Mouse (Mus musculus) neural tube, embryonic 14.5 days (tissue): ENCODE data around the gene Rps5. TPM values are rescaled to one million over a fixed set of nuclear protein-coding genes. Genes with fewer than 3 reads are reported as not detected.
"Not testable (repeated sequence)": the region's sequence is repeated elsewhere in the genome, so short reads cannot be mapped to it uniquely, and the experiment has no call there.

Source experiments
- ATAC-seq: fragments of 200-750 bp; cut with Nextera tagmentation; 2 replicates; pipeline ENCODE4 v1.8.0; 2017; ENCODE audit warnings: low read depth, mild to moderate bottlenecking, moderate TSS enrichment, moderate library complexity
- H3K27ac ChIP-seq: fragments of 300-500 bp; sonication (generic); 2 replicates; pipeline ENCODE4 v1.5.1; 2014; ENCODE audit warnings: low read depth, mild to moderate bottlenecking, control low read depth, low read length, moderate library complexity, mixed read lengths
- H3K27me3 ChIP-seq: fragments of 300-500 bp; sonication (generic); 2 replicates; pipeline ENCODE4 v1.6.1; 2014; ENCODE audit warnings: low read length; ENCODE audit not compliant: control insufficient read depth, insufficient read depth
- H3K36me3 ChIP-seq: fragments of 300-500 bp; sonication (generic); 2 replicates; pipeline ENCODE4 v1.6.1; 2014; ENCODE audit warnings: low read length, mixed read lengths; ENCODE audit not compliant: control insufficient read depth, insufficient read depth
- H3K4me1 ChIP-seq: fragments of 300-500 bp; sonication (generic); 2 replicates; pipeline ENCODE4 v1.6.1; 2014; ENCODE audit warnings: low read length; ENCODE audit not compliant: control insufficient read depth, insufficient read depth
- H3K4me2 ChIP-seq: fragments of 300-500 bp; sonication (generic); 2 replicates; pipeline ENCODE4 v1.6.1; 2014; ENCODE audit warnings: mild to moderate bottlenecking, low read depth, low read length, control low read depth
- H3K4me3 ChIP-seq: fragments of 300-500 bp; sonication (generic); 2 replicates; pipeline ENCODE4 v1.5.1; 2014; ENCODE audit warnings: low read depth, low read length, control low read depth, mixed read lengths
- H3K9ac ChIP-seq: fragments of 300-500 bp; sonication (generic); replicated peaks from 2 replicates; pipeline ENCODE4 v1.6.1; 2014; ENCODE audit warnings: low read depth, mild to moderate bottlenecking, control low read depth, low read length, mixed read lengths
- H3K9me3 ChIP-seq: fragments of 300-500 bp; sonication (generic); 2 replicates; pipeline ENCODE4 v1.6.1; 2016; ENCODE audit warnings: low read length; ENCODE audit not compliant: control insufficient read depth
- WGBS: fragments of 180-500 bp; shearing (Covaris S2); extraction: QIAGEN DNeasy Blood & Tissue Kit; methylation state at CpG from one replicate; pipeline ENCODE4 v1.1.7; 2014; 5-methylcytosine and 5-hydroxymethylcytosine counted together
- polyA plus RNA-seq: library from polyadenylated mRNA; unstranded; fragments of >200 nt; fragmentation: Nextera tagmentation; extraction: Ambion mirVana; gene quantifications from 2 replicates; pipeline ENCODE4 v1.2.1, GENCODE M21; 2014

The Rps5 gene
- polyA plus RNA-seq, 1 experiment from 2014 or later = 695 TPM

GRCm38 (mm10) chr7:12921318-12921704 lies 779 bp upstream of the Rps5 start:
- ATAC-seq = peak; percentile 19
- Histone ChIP-seq H3K27ac (peak overlapping the region; percentile 85), H3K27me3 (peaks cover 3% of the 10 kb centered on the region; the same call in 1 of the 2 replicates), H3K9ac (peak overlapping the region; percentile 65), H3K36me3 (peaks cover 19% of the 10 kb centered on the region), H3K4me3 (peak overlapping the region; percentile 94), H3K4me2 (peak overlapping the region; percentile 79), H3K4me1 (peaks cover 9% of the 10 kb centered on the region), H3K9me3 (no peaks in the 10 kb centered on the region)
- 0% methylated on average over 3 of the region's 3 CpGs for WGBS

- Histone ChIP-seq H3K9ac (peak overlapping the region; percentile 86), H3K9me3 (no peaks in the 10 kb centered on the region), H3K27ac (no peak overlapping the region), H3K36me3 (peaks cover 28% of the 10 kb centered on the region), H3K4me1 (peaks cover 9% of the 10 kb centered on the region), H3K4me3 (peak overlapping the region; percentile 94), H3K27me3 (peaks cover 11% of the 10 kb centered on the region), H3K4me2 (peak overlapping the region; percentile 79)
- no peak for ATAC-seq
- WGBS = 5% methylated on average over 8 of the region's 8 CpGs
Observed at GRCm38 (mm10) chr7:12922729-12923128, 639 bp downstream of the Rps5 start.

GRCm38 (mm10) chr7:12926316-12926715 lies 4.2 kb downstream of the Rps5 start:
- H3K4me1 ChIP-seq = peaks cover 9% of the 10 kb centered on the region
- 85% methylated on average over 7 of the region's 7 CpGs for WGBS

GRCm38 (mm10) chr7:12927191-12927680 lies 5.1 kb downstream of the Rps5 start, which contains the start of gene Rnf225:
Rnf225 (plus strand) TSS chr7:12927416.
- Histone ChIP-seq H3K27me3 (peaks cover 11% of the 10 kb centered on the region), H3K4me1 (peaks cover 9% of the 10 kb centered on the region), H3K36me3 (peaks cover 28% of the 10 kb centered on the region), H3K9ac (peak within 1 kb of the TSS; percentile 37), H3K4me3 (peak within 1 kb of the TSS; percentile 22), H3K27ac (no peak within 1 kb of the TSS), H3K4me2 (peak within 1 kb of the TSS; percentile 41), H3K9me3 (no peaks in the 10 kb centered on the region)
- WGBS = 27% methylated on average over 8 of the region's 8 CpGs
- ATAC-seq = no peak

More at GRCm38 (mm10) chr7:12926316-12926715, 4.2 kb downstream of the Rps5 start:
- ATAC-seq = no peak
- Histone ChIP-seq H3K4me2 (no peak overlapping the region), H3K9me3 (no peaks in the 10 kb centered on the region), H3K4me3 (no peak overlapping the region), H3K27me3 (peaks cover 11% of the 10 kb centered on the region), H3K9ac (no peak overlapping the region), H3K27ac (no peak overlapping the region), H3K36me3 (peaks cover 28% of the 10 kb centered on the region)

- Histone ChIP-seq H3K36me3 (peaks cover 28% of the 10 kb centered on the region), H3K27ac (no peak overlapping the region), H3K9me3 (no peaks in the 10 kb centered on the region), H3K27me3 (peaks cover 11% of the 10 kb centered on the region), H3K4me1 (peaks cover 7% of the 10 kb centered on the region), H3K9ac (peak overlapping the region; percentile 37), H3K4me3 (peak overlapping the region; percentile 22), H3K4me2 (peak overlapping the region; percentile 41)
- 3% methylated on average over 64 of the region's 65 CpGs for WGBS
- peak; percentile 47; the same call in 1 of the 2 replicates for ATAC-seq
Observed at GRCm38 (mm10) chr7:12927693-12928589, 5.9 kb downstream of the Rps5 start.

GRCm38 (mm10) chr7:12933615-12934140 lies 11.6 kb downstream of the Rps5 start:
- no peak for ATAC-seq
- no peaks in the 10 kb centered on the region for H3K36me3 ChIP-seq
- no peak overlapping the region for H3K4me2 ChIP-seq
- no peaks in the 10 kb centered on the region for H3K4me1 ChIP-seq
- H3K9me3 ChIP-seq = no peaks in the 10 kb centered on the region
- no peak overlapping the region for H3K9ac ChIP-seq
- H3K27me3 ChIP-seq = no peaks in the 10 kb centered on the region
- no peak overlapping the region for H3K4me3 ChIP-seq
- WGBS = 60% methylated on average over 4 of the region's 4 CpGs
- no peak overlapping the region for H3K27ac ChIP-seq

GRCm38 (mm10) chr7:12934808-12935207 lies 12.7 kb downstream of the Rps5 start:
- Histone ChIP-seq H3K36me3 (no peaks in the 10 kb centered on the region), H3K4me3 (no peak overlapping the region), H3K4me1 (no peaks in the 10 kb centered on the region), H3K27me3 (no peaks in the 10 kb centered on the region), H3K27ac (no peak overlapping the region), H3K9me3 (no peaks in the 10 kb centered on the region), H3K4me2 (no peak overlapping the region), H3K9ac (no peak overlapping the region)
- ATAC-seq = no peak
- 83% methylated on average over 3 of the region's 3 CpGs for WGBS

GRCm38 (mm10) chr7:12937254-12937803 lies 15.2 kb downstream of the Rps5 start:
- H3K27me3 ChIP-seq, H3K4me2 ChIP-seq, H3K4me3 ChIP-seq, H3K9ac ChIP-seq, ATAC-seq, H3K36me3 ChIP-seq, H3K9me3 ChIP-seq, H3K4me1 ChIP-seq, H3K27ac ChIP-seq: not testable (repeated sequence)
- WGBS = 85% methylated on average over 4 of the region's 4 CpGs

- no peaks in the 10 kb centered on the region for H3K4me1 ChIP-seq
- H3K9ac ChIP-seq = no peak overlapping the region
- no peaks in the 10 kb centered on the region for H3K9me3 ChIP-seq
- WGBS = 90% methylated on average over 4 of the region's 4 CpGs
- H3K27ac ChIP-seq = no peak overlapping the region
- H3K27me3 ChIP-seq = no peaks in the 10 kb centered on the region
- no peak overlapping the region for H3K4me3 ChIP-seq
- H3K36me3 ChIP-seq = no peaks in the 10 kb centered on the region
- H3K4me2 ChIP-seq = no peak overlapping the region
- no peak for ATAC-seq
Observed at GRCm38 (mm10) chr7:12940599-12940998, 18.5 kb downstream of the Rps5 start.
